Mouse (Mus musculus) urinary bladder, postnatal 25 days (tissue): ENCODE results near the gene Vmn1r100.
"Not testable (repeated sequence)": the region's sequence is repeated elsewhere in the genome, so short reads cannot be mapped to it uniquely, and the experiment has no call there.

Experiments used
- DNase-seq: peaks from one replicate; pipeline ENCODE4 v3.0.0; 2022; ENCODE audit warnings: low spot score

The Vmn1r100 gene

GRCm38 (mm10) chr7:20417642-20418041, at the start of gene Vmn1r100:
Vmn1r100 (plus strand) TSS chr7:20417942.
- DNase-seq = not testable (repeated sequence)

DNA sequence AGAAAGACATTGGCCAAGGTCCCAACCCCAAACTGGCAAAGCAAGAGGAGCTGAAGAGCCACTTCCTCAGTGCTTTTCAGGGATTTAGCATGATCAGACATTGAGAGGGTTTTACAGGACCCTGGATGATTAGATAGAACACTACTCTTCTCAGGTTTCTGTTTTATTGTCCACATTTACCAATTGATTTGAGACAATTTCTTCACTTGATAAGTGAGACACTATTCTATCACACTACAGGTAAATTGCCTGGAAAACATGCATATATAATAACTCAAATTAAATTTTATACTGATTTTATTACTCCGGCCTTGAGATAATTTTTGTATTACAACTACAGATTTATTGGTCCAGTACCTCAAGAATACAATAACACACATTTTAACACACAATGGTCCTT, 42.4 kb upstream of the Vmn1r100 start, which contains the start of gene Gm5728:
Gene Gm5728, minus strand, starts transcription at position 101 of the 400 bp plus-strand sequence.
- not testable (repeated sequence) for DNase-seq

- DNase-seq = not testable (repeated sequence)
These were observed 24.8 kb downstream of the Vmn1r100 start, which contains the start of gene Vmn1r101 for GRCm38 (mm10) chr7:20442493-20442892. Vmn1r101 (minus strand) TSS chr7:20442593.
